Mouse (Mus musculus) cortical plate, adult 2 months (tissue): Measurements from ENCODE around the gene Mapkbp1.

Experiments used
- CTCF ChIP-seq: fragments of 200-500 bp; IDR thresholded peaks from 2 replicates; pipeline ENCODE4 v1.5.1; 2011; ENCODE audit warnings: mild to moderate bottlenecking, control low read depth, low read length; ENCODE audit not compliant: insufficient read depth; ENCODE audit errors: extremely low read depth
- POLR2A ChIP-seq: fragments of 200-500 bp; IDR thresholded peaks from 2 replicates; pipeline ENCODE4 v1.6.1; 2011; ENCODE audit warnings: mild to moderate bottlenecking, low read length, control low read depth; ENCODE audit not compliant: insufficient read depth; ENCODE audit errors: extremely low read depth

DNA sequence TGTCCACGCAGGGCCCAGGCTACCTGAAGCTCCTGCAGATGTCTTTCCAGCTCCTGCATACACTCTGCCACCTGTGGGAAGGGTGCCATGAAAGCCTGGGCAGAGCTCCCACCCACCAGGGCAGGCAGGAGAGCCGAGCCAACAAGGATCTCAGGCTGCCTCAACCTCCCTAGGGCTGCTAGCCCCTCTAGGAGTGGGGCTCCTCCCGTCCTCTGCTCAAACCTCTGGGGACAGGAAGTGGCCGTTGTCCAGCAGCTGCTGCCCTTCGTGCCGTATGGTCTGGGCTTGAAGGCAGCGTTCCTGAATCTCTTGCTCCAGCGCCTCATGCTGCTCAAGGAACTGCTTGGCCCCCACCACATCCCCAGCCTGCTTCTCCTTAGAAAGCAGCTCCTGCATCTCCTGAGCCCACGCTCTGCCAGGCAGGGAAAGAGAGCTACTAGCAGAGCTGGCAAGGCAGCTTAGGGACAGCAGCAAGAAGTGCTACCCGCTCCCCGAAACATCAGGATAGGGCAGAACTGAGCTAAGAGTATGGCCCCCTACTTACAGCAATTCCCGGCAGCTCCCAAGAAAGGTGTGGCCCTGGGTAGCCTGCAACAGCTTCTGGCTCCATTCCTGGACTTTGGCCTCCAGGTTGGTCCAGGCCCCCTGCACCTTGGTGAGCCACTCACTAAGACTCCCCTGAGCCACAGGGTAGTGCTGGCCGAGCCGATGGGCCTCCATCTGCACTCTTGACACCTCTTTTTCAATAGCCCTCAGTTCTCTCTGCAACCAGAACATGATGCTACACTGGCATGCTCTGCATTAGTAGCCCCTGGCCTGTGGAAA, 74.2 kb downstream of the Mapkbp1 start:
- TF ChIP-seq CTCF (no peak), POLR2A (peak; percentile 55; the same call in 1 of the 2 replicates)
